Mouse (Mus musculus): Measurements from ENCODE around the gene Glrx5.

The Glrx5 gene

DNA sequence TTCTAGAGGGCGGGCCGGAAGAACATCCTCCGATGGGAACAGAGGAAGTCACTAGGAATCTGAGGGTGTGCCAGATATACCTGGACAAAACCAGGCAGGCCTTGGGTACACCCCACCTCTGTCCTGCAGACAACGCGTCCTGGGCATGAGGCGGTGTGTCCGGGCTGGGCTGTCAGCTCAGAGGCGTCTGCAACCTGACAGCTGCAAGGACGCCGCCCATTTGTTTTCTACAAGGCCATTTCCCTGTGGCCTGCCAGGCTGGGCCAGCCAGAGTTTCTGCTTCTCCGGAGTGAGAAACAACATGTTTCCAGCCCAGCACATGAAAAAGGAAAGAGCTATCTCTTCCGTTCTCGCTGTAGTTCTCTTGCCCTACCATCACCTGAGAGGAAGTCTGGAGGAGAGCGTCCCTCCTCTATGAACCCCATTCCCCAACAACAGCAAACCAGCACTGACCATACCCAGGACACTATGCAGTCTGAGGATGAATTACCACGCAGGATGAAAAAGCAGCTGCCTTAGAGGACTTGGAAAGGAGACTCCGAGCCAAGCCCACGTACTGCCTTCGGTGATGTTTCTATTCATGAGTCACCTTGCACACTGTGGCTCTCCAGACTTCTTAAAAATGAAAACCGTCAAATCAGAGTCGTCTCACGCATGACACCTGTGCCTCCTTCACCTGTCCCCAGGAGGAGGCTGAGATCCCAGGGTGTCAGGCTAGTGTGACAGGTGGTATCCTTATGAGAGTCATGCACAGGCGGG is 27.4 kb upstream of the Glrx5 start:
- DNase-seq (ENCODE audit: low spot score) = no peak

DNA sequence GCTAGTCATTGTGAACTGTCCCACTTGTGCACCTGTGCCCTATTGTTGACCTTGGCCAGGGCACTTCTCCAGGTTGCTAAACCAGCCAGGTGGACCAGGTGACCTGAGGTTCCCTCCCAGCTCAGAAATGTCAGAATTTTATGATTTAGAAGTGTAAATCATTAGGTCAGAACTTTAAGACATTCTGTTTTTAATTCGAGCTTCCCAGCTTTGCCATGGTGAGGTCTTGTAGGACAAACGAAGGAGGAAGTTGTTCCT is 26.8 kb upstream of the Glrx5 start:
- no peak for DNase-seq (ENCODE audit: low spot score)

DNA sequence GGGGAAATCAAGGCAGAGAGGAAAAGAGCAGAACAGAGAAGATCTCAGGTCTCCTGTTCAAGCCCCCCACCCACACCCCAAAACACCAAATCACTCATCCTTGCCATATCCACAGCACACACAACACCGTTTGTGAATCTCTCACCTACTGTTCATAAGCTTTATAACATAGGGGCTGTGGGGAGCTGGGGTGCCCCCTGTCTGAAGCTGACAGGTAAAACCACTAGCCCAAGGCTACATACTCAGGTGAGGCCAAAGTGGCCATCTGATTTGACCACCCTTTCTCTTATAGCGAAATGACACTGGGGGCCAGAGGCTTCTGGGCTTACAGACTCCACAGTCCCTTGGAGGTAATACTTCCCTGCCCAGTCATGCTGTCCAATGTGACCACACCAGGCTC is 24.3 kb upstream of the Glrx5 start:
- no peak for DNase-seq (ENCODE audit: low spot score)

DNA sequence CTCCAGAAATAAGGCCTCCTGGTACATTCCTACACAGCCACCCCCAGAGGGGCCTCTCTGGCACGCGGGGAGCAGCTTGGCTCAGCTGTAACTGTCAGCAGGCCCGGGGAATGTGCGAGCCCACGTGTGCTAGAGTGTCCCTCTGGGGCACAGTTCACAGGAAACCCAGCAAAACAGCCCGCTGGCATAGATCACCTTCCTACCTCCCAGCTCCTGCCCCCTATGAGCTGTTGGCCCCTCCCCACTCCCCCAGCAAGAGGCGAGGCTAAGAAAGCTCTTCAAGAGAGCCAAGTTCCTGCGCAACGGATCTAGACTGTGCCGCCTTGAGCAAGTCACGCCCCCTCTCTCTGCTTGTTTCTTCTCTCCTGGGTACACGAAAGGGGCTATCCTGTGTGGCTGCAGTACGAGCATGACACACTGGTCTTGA is 23.7 kb upstream of the Glrx5 start:
- DNase-seq (ENCODE audit: low spot score) = peak; percentile 49

DNA sequence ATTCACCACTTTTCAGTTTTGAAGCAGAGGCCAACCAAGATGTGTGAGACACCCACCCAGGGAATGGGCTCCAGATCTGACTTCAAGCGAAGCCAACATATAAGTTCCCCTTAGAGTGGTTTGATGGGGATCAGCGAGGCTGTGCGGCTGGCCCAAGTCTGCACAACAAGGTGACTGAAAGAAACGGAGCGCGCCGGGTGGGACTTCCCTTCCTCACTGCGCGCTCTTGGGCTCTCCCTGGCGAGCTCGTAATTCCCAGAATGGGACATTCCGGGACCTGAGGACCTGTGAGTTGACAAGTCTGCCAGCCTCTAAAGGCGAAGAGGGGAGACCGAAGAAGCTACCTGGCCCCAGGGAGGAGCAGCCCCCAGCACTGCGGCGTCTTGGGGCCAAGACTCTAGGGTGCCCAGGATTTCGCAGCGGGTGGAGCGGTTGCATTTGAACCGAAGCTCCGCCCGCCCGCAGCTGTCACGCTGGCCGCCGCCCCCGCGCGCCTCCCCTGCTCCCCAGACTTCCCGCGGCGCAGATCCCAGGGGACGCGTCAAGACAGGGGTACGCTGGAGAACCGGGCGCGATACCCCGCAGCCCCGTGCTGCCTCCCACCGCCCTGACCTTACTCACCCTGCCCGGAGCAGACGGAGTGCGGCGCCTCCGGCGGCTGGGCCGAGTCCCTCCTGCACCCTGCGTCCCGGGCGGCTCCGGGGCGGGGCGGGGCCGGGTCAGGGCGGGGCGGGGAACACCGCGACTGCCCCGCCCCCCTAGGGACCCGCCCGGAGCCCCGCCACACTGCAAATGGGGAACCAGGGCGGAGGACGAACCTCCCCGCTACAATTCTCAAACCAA is 22.9 kb upstream of the Glrx5 start, which contains the start of gene Syne3:
TSS of gene Syne3 (minus strand) at position 440 of the 843 bp plus-strand sequence.
- peak; percentile 49 for DNase-seq (ENCODE audit: low spot score)

DNA sequence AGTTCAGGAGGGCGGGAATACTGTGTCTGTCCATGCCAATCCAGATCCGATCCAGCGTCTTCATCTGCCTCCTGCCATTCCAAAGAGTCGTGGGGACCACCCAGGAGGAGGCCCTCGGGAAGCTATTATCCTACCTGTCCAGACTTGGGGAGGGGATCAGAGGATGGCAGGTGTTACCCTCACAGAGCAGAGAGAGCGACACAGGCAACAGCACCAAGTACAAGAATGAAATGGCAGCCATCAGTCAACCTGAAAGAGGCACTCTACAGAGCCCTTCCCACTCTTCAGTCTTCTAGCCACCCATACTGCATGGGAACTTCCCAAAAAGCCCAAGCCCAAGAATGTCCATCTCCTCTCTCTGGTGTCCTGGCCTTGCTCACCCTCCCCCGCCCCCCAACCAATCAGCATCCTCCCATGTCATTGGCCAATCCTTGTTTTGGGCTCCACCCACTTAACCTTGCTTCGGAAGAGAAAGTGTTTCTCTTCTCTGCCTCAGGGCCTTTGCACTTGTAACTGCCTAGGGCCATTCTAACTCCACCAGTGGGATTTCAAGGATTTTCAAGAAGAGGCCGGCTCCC is 22.2 kb upstream of the Glrx5 start:
- DNase-seq (ENCODE audit: low spot score) = no peak

DNA sequence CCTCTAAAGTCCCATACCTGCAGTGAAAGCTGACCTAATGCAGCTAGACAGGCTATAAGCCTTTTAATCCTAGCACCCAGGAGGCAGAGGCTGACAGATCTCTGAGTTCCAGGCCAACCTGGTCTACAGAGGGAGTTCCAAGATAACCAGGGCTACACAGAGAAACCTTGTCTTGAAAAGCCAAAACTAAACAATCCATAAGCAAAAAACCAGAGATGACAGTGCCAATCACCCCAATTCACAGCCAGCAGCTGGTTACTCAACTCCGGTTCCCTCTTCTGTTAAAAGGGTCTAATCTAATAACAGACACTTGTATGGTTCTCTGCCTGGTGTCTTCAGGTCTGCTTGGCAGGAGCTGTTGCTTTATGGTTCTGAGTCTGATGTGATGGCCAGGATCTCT is 20.9 kb upstream of the Glrx5 start:
- no peak for DNase-seq (ENCODE audit: low spot score)

DNA sequence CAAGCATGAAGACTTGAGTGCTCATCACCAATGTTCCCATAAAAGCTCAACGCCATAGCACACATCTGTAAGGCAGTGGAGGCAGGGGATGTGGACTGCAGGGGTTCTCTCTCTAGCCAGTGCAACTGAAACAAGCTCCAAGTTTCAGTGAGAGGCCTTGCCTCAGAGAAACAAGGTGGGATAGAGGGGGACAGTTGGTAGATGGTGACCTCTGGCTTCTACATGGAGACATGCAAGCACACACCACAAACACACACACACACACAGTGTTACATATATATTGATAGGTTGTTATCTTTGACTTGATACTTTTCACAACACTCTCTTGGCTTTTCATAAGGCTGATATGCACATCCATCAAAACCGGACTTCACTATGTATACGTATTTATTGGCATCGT is 20.2 kb upstream of the Glrx5 start:
- no peak for DNase-seq (ENCODE audit: low spot score)

DNA sequence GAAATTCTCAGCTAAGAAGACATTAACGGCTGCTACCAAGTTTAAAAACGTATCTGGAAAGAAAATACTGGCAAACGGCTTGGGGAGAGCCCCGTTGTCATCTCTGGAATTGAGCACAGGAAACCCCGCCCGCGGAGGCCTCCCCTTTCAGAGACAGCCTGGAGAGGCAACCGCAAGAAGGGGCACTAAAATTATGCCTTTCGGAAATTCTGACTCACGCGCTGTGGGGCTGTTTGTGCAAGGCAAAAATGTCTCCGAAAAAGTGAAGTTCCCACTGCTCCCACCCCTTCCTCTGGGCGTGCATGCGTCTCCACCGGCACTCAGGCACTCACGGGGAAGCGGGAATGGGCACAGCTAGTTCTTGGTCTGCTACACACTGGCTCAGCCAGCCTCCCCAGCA is 19.4 kb upstream of the Glrx5 start:
- no peak for DNase-seq (ENCODE audit: low spot score)

DNA sequence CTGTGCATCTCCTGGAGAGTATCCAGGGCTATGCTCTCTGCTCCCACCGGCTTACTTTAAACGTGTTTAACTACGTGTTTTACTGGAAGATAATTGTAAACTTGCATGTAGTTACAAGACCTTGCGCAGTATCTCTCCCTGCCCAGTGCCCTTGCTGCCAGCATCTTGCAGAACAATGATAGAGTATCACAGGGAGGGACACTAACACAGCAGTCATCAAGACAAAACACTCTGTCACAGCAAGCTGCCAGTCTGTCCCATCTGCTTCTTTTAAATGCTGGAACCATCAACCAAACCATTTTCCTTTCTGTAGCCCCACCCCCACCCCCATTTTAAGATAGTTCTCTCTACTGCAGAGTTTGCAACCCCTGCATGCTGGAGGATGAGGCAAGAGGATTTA is 16.3 kb upstream of the Glrx5 start:
- no peak for DNase-seq (ENCODE audit: low spot score)

DNA sequence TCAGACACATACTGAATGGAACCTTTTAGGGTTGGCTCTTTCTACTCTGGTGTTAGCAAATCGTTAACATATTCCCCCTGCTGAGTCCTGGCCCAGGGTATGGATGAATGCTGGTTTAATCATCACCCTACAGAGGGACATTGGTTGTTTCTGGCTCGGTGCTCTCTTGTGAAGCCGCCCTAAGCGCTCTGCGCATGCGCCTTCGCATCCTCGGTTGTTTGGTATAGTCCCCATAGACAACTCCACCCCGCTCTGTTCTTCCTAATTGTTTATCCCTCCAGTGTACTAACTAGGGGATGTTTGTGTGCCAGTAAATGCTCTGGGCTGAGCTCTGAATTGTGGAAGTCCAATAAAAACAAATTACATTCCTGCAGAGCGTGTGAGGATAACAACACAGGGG is 15.8 kb upstream of the Glrx5 start:
- DNase-seq (ENCODE audit: low spot score) = no peak

DNA sequence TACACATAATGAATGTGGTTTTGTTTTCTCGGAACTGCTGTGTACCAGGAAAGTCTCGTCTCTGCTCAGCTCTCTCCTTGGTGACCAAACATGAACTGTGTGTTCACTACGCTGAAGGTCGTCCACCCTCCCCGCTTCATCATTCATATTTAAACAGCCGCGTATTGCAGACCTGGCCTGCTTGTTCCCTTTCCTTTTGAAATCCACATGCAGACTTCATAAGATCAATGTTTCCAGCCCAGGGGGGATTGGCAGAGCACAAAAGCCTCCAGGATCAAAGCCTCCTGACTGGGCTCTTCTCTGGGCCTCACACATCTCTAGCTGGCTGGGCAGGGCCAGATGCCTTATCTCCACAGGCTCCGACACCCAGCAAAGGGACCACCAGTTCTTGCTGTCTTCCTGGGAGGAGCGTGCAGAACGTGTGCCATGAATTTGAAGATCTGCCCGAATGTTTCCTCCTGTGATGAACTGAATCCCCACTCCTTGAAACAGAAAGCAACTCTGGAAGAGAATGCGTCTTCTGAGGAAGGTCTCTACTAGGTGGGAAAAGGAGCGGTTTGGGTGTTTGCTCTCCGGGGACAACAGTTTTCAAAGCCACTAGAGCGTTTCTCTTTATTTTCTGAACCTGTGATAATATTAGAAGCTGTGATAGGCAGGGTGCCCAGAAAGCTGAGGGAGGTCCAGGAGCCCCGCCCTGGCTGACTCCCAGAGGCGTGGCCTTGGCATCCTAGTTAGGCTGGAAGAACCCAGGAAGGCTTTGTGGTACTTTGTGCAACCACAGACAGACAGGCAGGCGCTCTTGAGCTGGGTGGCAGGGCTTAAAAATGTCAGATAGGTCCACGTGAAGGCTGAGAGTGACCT is 12.9 kb upstream of the Glrx5 start:
- DNase-seq (ENCODE audit: low spot score) = no peak

DNA sequence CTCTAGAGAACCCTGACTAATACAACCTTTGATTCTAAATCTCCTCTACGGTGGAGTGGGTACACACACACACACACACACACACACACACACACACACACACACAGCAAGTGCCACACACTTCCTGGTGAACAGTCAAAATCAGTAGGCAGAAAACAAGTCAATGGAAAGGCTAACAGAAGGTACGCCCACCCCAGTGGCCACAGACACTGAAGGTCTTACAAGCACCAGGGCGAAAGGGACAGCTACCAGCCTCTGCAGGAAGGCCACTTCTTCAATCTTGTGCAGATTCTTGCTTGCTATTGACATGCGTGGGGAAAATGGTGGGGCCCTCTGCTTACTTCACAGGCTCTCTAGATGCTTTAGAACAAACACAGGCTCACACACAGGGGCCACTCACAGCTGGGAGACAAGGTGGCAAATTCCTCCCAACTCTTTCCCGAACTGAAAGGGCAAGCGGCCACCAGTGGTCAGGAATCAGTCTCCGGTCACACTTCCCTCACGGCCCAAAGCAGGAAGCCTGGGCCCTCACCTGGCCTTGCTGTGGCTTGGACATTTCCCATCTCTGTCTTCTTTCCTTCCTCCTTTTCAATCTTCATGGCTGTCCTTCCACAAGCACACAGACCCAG is 10.9 kb upstream of the Glrx5 start:
- no peak for DNase-seq (ENCODE audit: low spot score)

DNA sequence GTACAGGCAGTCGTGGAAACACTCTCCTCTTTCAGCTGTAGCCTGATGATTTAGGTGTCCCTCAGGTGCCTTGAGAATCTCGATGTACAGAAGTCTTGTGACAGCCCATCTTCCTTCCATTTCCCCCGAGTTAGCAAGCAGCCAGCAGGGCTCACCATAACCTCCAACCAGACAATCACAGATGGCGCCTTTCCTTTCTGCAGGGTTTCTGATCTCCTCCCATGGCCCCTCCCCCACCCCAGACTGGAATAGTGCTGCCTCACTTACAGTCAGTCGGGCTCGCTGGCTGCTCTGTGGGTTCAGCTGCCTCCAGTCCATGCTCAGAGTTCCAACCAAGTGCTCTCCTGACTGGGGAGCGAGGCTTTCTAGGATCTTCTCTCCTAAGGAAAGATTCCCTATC is 10.3 kb upstream of the Glrx5 start:
- no peak for DNase-seq (ENCODE audit: low spot score)

DNA sequence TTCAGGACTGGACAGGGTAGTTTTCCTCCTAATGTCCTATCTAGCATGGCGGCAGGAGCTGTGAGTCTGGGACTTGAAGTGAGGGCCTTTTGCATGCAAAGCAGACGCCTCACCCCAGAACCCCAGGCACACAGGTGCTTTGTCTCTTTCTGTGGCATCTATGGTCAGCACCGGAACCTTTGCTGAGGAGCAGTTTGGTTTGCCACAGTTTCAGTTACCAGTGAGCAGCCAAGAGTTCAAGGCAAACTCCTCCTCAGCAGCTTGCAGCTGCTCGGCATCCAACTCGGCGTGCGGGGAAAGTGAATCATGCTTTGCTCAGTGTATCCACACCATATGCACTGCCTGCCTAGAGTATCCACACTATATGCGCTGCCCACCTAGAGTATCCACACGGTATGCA is 9.7 kb upstream of the Glrx5 start:
- no peak for DNase-seq (ENCODE audit: low spot score)

DNA sequence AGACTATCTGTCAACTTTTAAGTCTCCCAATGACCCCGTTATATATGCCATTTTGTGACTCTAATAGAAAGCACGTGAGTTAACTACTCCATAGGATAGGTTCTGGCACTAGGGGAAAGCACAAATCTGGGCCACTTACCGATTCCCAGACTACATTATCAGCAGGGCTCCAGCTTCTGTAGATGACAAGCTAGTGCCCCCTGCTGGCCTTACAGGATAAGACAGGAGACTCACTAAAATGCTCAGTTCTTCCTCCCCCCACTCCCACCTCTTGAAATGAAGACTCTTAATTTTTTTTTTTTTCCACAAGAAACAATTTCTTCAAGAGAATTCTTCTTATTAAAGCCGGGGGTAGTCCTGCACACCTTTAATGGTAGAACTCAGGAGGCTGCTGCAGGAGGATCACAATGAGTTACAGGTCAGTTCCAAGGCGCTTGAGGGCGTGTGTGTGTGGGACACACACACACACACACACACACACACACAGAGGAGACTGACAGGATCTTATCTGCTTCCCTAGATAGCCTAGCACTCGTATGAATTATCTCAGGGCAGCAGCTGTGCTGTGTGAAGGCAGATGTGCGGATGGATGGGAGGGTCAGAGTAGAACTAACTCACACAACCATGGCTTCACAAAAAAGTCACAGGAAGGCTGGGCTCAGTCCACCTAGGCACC is 7.1 kb upstream of the Glrx5 start:
- DNase-seq (ENCODE audit: low spot score) = peak; percentile 80

DNA sequence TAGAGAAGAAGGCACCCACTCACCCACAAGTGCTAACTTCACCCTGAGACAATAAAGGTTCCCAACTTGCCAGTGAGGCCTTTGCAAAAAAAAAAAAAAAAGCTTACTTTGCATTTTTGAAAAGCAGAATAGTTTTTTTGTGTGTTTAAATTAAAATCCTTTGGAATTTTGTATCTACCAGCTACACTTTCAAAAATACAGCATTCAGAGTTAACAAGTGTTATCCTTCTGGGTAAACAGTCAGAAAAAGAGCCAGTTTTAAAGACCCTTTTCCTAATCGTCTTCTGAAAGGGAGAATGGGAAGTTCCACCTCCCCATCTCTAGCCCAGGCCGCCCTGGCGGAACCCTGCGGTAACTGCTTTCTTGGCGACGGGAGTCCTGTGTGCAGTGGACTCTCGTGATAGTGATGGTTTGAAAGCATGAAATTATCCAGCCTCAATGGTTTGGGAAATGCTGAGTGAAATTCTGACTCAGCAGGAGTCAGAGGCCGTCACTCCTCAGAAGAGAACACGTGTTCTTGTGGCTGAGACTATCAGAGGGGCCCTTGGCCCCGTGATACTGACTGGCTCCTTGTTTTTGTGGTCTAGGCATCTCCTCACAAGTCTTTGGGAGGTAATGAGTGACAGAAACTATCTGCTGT is 6.4 kb upstream of the Glrx5 start:
- DNase-seq (ENCODE audit: low spot score) = no peak

DNA sequence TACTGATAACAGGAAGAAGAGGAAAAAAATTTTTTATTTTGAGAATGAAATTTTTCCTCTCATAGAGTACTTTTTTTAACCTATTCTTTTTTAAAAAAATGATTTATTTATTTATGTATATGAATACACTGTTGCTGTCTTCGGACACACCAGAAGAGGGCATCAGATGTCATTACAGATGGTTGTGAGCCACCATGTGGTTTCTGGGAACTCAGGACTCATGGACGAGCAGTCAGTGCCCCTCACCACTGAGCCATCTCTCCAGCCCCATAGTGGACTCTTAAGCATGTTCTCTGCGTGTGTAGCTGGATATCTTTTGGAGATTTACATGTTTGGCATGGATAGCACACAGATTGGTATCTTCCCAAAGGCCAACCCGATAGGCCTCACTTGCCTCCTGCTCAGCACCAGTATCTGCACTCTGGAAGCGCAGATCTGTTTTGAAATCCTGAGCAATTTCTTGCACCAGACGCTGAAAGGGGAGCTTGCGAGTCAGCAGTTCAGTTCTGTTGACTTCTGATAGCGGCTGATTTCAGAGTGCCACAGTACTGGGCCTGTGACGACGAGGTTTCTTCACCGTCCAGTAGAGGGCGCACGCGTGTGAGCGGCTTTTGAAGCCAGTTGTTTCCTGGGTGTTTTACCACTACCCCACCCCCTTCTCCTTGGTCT is 5.0 kb upstream of the Glrx5 start:
- peak; percentile 86 for DNase-seq (ENCODE audit: low spot score)

DNA sequence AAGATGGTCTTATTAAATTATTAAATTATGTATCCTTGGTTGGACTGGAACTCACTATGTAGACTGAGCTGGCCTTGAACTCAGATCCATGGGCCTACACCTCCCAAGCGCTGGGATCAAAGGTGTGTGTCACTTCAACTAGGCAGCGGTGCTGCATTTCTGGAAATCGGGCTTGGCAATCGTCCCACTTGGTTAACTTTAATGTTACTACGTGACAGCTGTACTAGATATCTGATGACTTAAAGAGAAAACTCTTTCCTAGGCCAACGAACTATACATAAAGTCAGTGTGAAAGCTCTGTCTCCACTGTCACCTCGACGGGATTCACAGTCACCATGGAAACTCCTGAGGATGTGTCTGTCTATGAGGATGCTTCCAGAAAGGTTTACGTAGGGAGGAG is 2.6 kb upstream of the Glrx5 start:
- DNase-seq (ENCODE audit: low spot score) = no peak

Measured in embryo, embryonic 10 days (tissue).